ENCODE assay signal across 20 mouse cellular contexts in genomic region chr9:70921132-70921531, GRCm38 (mm10). TPM values are rescaled to one million over a fixed set of nuclear protein-coding genes. Genes with fewer than 3 reads are reported as not detected.
DNase-seq lines count a peak whose midpoint lies in the region; ATAC-seq and TF ChIP-seq lines count a peak whose summit lies in the region.
"Had no signal": no experiment of that assay in that cellular context is flagged by ENCODE, and none has a peak within 500 bp of the region (broad histone marks: within the 10 kb centered on the region; RNA-seq: fewer than 3 reads in every experiment).

No protein-coding gene starts in this region.

- WGBS in kidney, embryonic 16.5 days = 70% methylated on average over 3 of the region's 3 CpGs
- WGBS in liver, embryonic 13.5 days (ENCODE audit: insufficient replicate concordance) = 24% methylated on average over 3 of the region's 3 CpGs
- 86% methylated on average over 3 of the region's 3 CpGs for WGBS in forebrain, embryonic 12.5 days
- WGBS in forebrain, postnatal 0 days = 84% methylated on average over 3 of the region's 3 CpGs
- 80% methylated on average over 3 of the region's 3 CpGs for WGBS in hindbrain, postnatal 0 days

- H3K27me3 ChIP-seq in kidney, embryonic 16.5 days (ENCODE audit: insufficient read depth, low read length) = no peaks in the 10 kb centered on the region
- H3K27me3 ChIP-seq in liver, embryonic 13.5 days = no peaks in the 10 kb centered on the region
- no peaks in the 10 kb centered on the region for H3K27me3 ChIP-seq in forebrain, embryonic 12.5 days
- H3K27me3 ChIP-seq in forebrain, postnatal 0 days (ENCODE audit: insufficient read depth, low read length) = no peaks in the 10 kb centered on the region
- H3K27me3 ChIP-seq in hindbrain, postnatal 0 days (ENCODE audit: insufficient read depth, low read length) = no peaks in the 10 kb centered on the region
- H3K27me3 ChIP-seq: hindbrain, embryonic 12.5 days; lung, embryonic 15.5 days; midbrain, embryonic 15.5 days had no signal

- H3K27ac ChIP-seq in kidney, embryonic 16.5 days (ENCODE audit: low read length) = no peak overlapping the region
- H3K27ac ChIP-seq in liver, embryonic 13.5 days = peak overlapping the region; percentile 97
- no peak overlapping the region for H3K27ac ChIP-seq in forebrain, embryonic 12.5 days
- no peak overlapping the region for H3K27ac ChIP-seq in forebrain, postnatal 0 days (ENCODE audit: low read depth, low read length)
- no peak overlapping the region for H3K27ac ChIP-seq in hindbrain, postnatal 0 days
- H3K27ac ChIP-seq: hindbrain, embryonic 12.5 days; midbrain, embryonic 15.5 days had no signal

- no peak overlapping the region for H3K4me3 ChIP-seq in kidney, embryonic 16.5 days (ENCODE audit: low read length)
- no peak overlapping the region for H3K4me3 ChIP-seq in liver, embryonic 13.5 days (replicated peaks)
- no peak overlapping the region for H3K4me3 ChIP-seq in forebrain, embryonic 12.5 days (replicated peaks)
- H3K4me3 ChIP-seq in forebrain, postnatal 0 days (ENCODE audit: low read depth, low read length) = no peak overlapping the region
- no peak overlapping the region for H3K4me3 ChIP-seq in hindbrain, postnatal 0 days (ENCODE audit: low read length)
- H3K4me3 ChIP-seq: hindbrain, embryonic 12.5 days; lung, embryonic 15.5 days; midbrain, embryonic 15.5 days had no signal

- no peak for TF ChIP-seq CTCF in forebrain, postnatal 0 days (IDR thresholded peaks at IDR 0.05; ENCODE audit: low read depth)
- no peak for TF ChIP-seq CTCF in hindbrain, postnatal 0 days (IDR thresholded peaks at IDR 0.05; ENCODE audit: low read depth)

- ATAC-seq in kidney, embryonic 16.5 days (ENCODE audit: low FRiP score, low TSS enrichment) = no peak
- no peak for ATAC-seq in liver, embryonic 13.5 days (ENCODE audit: low read depth)
- ATAC-seq in forebrain, embryonic 12.5 days (ENCODE audit: low FRiP score) = no peak
- no peak for ATAC-seq in forebrain, postnatal 0 days
- ATAC-seq in hindbrain, postnatal 0 days = no peak
- ATAC-seq: forebrain, embryonic 14.5 days; midbrain, embryonic 15.5 days had no signal

- H3K36me3 ChIP-seq in kidney, embryonic 16.5 days (ENCODE audit: insufficient read depth, low read length) = no peaks in the 10 kb centered on the region
- H3K36me3 ChIP-seq in liver, embryonic 13.5 days = 0 out of 2 replicates have a peak, but pooled peaks cover 4% of the 10 kb centered on the region
- H3K36me3 ChIP-seq in forebrain, embryonic 12.5 days (replicated peaks) = no peaks in the 10 kb centered on the region
- H3K36me3 ChIP-seq in forebrain, postnatal 0 days (ENCODE audit: insufficient read depth) = no peaks in the 10 kb centered on the region
- no peaks in the 10 kb centered on the region for H3K36me3 ChIP-seq in hindbrain, postnatal 0 days (ENCODE audit: insufficient read depth, low read length)
- H3K36me3 ChIP-seq: hindbrain, embryonic 12.5 days; lung, embryonic 15.5 days; midbrain, embryonic 15.5 days had no signal

- H3K4me1 ChIP-seq in kidney, embryonic 16.5 days (ENCODE audit: insufficient read depth, low read length) = peaks cover 10% of the 10 kb centered on the region
- H3K4me1 ChIP-seq in liver, embryonic 13.5 days (replicated peaks) = peaks cover 99% of the 10 kb centered on the region
- 0 out of 2 replicates have a peak, but pooled peaks cover 4% of the 10 kb centered on the region for H3K4me1 ChIP-seq in forebrain, embryonic 12.5 days
- H3K4me1 ChIP-seq in forebrain, postnatal 0 days (ENCODE audit: insufficient read depth) = no peaks in the 10 kb centered on the region
- peaks cover 8% of the 10 kb centered on the region; the same call in 1 of the 2 replicates for H3K4me1 ChIP-seq in hindbrain, postnatal 0 days (ENCODE audit: insufficient read depth, low read length)
- H3K4me1 ChIP-seq: midbrain, embryonic 15.5 days had no signal

- DNase-seq in heart, adult 11 months = peak; percentile 75
- DNase-seq in heart, postnatal 4 days = no peak
- DNase-seq in kidney, postnatal 36 days = peak; percentile 27 to 35
- no peak for DNase-seq in liver, embryonic 13.5 days
- DNase-seq in forebrain, postnatal 0 days = no peak
- DNase-seq in hindbrain, postnatal 0 days (ENCODE audit: low spot score) = no peak
- DNase-seq: adrenal gland, adult 8-10 months; cerebellum, adult 11 months; cerebellum, postnatal 25 days; layer of hippocampus, adult 9-11 months; spleen, adult 18-20 months; thymus, adult 2 months had no signal

- no peak overlapping the region for H3K9ac ChIP-seq in kidney, embryonic 16.5 days (replicated peaks; ENCODE audit: low read length)
- peak overlapping the region; percentile 76 for H3K9ac ChIP-seq in liver, embryonic 13.5 days
- H3K9ac ChIP-seq in forebrain, embryonic 12.5 days = no peak overlapping the region
- H3K9ac ChIP-seq in forebrain, postnatal 0 days = no peak overlapping the region
- no peak overlapping the region for H3K9ac ChIP-seq in hindbrain, postnatal 0 days (replicated peaks; ENCODE audit: low read length)
- H3K9ac ChIP-seq: hindbrain, embryonic 12.5 days; lung, embryonic 15.5 days; midbrain, embryonic 15.5 days had no signal

- no peak overlapping the region for H3K4me2 ChIP-seq in kidney, embryonic 16.5 days (replicated peaks; ENCODE audit: low read depth, low read length)
- H3K4me2 ChIP-seq in liver, embryonic 13.5 days = peak overlapping the region; percentile 71; the same call in 1 of the 2 replicates
- H3K4me2 ChIP-seq in forebrain, embryonic 12.5 days = no peak overlapping the region
- no peak overlapping the region for H3K4me2 ChIP-seq in forebrain, postnatal 0 days (ENCODE audit: low read depth)
- H3K4me2 ChIP-seq in hindbrain, postnatal 0 days (ENCODE audit: low read depth, low read length) = no peak overlapping the region
- H3K4me2 ChIP-seq: hindbrain, embryonic 12.5 days; lung, embryonic 15.5 days; midbrain, embryonic 15.5 days had no signal

- peaks cover 4% of the 10 kb centered on the region; the same call in 1 of the 2 replicates for H3K9me3 ChIP-seq in kidney, embryonic 16.5 days (ENCODE audit: low read length)
- no peaks in the 10 kb centered on the region for H3K9me3 ChIP-seq in liver, embryonic 13.5 days (replicated peaks)
- H3K9me3 ChIP-seq in forebrain, embryonic 12.5 days = no peaks in the 10 kb centered on the region
- no peaks in the 10 kb centered on the region for H3K9me3 ChIP-seq in forebrain, postnatal 0 days (ENCODE audit: low read length)
- H3K9me3 ChIP-seq in hindbrain, postnatal 0 days (ENCODE audit: low read length) = no peaks in the 10 kb centered on the region
- H3K9me3 ChIP-seq: hindbrain, embryonic 12.5 days; lung, embryonic 15.5 days; midbrain, embryonic 15.5 days had no signal

RNA-seq across cellular contexts. Expression of gene Lipc, which starts 30.9 kb away (rescaled TPM):
- total RNA-seq in heart, postnatal 4 days (2021) = under 1 TPM in 1 of 2 experiments, not detected in 1; 0.41 TPM
- 0.89 and 2.4 TPM in 2 replicates for polyA plus RNA-seq in kidney, embryonic 16.5 days (2015; fragmentation: Nextera tagmentation; extraction: Ambion mirVana)
- polyA plus RNA-seq in liver, embryonic 13.5 days (2015; fragmentation: Nextera tagmentation; extraction: Ambion mirVana) = 19.7 and 24.6 TPM in 2 replicates
- polyA plus RNA-seq in forebrain, embryonic 12.5 days (2016; fragmentation: Nextera tagmentation; extraction: Ambion mirVana) = not detected in 2 replicates
- 0.08 and 0.81 TPM in 2 replicates for total RNA-seq in forebrain, postnatal 0 days (2014; rRNA removed)
- 0.16 and 0.29 TPM in 2 replicates for polyA plus RNA-seq in forebrain, postnatal 0 days (2015; fragmentation: Nextera tagmentation; extraction: Ambion mirVana)
- not detected in 2 replicates for total RNA-seq in hindbrain, postnatal 0 days (2014; rRNA removed)
- polyA plus RNA-seq in hindbrain, postnatal 0 days (2015; fragmentation: Nextera tagmentation; extraction: Ambion mirVana) = 0.10 and 0.19 TPM in 2 replicates
- total RNA-seq: neutrophil, adult 5-6 weeks had no signal
- polyA plus RNA-seq: intestine, embryonic 14.5 days had no signal

Comparison
In these comparisons a context has a peak if more than half of its experiments do, and no peak if none do; other contexts are left out.
1. DNase-seq: peak in heart, adult 11 months (single experiment) and kidney, postnatal 36 days (2 of 2); none in heart, postnatal 4 days (single experiment), liver, embryonic 13.5 days (single experiment), forebrain, postnatal 0 days (single experiment) and hindbrain, postnatal 0 days (single experiment).